Mouse (Mus musculus): ENCODE measurements around the gene Cox8b. TPM values are rescaled to one million over a fixed set of nuclear protein-coding genes. Genes with fewer than 3 reads are reported as not detected.
"Not testable (repeated sequence)": the region's sequence is repeated elsewhere in the genome, so short reads cannot be mapped to it uniquely, and the experiment has no call there.

The Cox8b gene
- polyA plus RNA-seq, 1 experiment: 1.1 TPM

DNA sequence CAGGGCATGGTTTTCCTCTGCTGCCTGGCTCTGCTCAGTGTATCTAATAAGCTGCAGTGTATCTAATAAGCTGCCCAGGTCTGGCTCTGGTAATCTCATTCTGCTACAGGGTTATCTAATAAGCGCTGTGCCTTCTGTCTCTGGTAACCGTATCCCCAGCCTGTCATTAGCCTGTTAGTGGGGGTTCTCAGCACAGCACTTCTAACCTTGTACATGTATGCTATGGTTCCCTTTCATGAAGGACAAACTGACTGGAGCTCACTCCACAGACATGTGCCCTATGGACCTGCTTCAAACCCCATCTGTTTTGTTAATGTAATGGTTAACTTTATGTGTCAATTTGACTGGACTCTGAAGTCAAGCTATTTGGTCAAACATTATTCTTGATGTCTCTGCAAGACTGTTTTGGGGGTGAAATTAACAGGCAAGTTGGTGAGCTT lies 5.4 kb upstream of the Cox8b start:
- no peaks in the 10 kb centered on the region for H3K36me3 ChIP-seq (ENCODE audit: control insufficient read depth, insufficient read depth, low read length)
- peaks cover 2% of the 10 kb centered on the region; the same call in 1 of the 2 replicates for H3K4me1 ChIP-seq (ENCODE audit: control insufficient read depth, insufficient read depth, insufficient read length, low read length)
- no peak overlapping the region for H3K27ac ChIP-seq (ENCODE audit: insufficient read depth, low read depth, low read length)
- TF ChIP-seq POLR2A (IDR thresholded peaks at IDR 0.05; ENCODE audit: low read depth, low read length): no peak
- TF ChIP-seq CTCF (IDR thresholded peaks at IDR 0.05; ENCODE audit: extremely low read depth, insufficient read length, insufficient replicate concordance, low read depth, low read length): no peak
- 81% methylated on average over 2 of the region's 2 CpGs for WGBS
- no peak overlapping the region for H3K4me3 ChIP-seq (ENCODE audit: low read depth, low read length)
- H3K27me3 ChIP-seq (ENCODE audit: control insufficient read depth, insufficient read depth, low read length): no peaks in the 10 kb centered on the region

DNA sequence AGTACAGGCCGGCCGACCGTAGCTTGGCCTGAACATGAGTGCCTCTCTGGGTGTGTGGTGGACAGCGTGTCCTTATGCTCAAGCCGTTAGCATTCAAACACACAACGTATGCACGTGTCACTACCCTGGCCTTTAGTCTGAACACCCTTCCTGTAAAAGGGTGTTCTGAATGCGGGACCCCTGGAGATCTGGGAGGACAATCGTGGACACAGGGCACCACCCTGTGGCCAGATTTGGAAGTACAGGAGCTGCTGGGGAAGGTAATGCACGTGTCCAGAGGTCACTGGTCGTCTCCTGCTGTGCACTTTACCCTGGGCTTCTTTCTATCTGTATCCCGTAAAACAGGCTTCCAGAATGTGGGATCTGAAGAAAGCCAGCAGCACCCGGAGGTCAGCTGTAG lies 3.0 kb upstream of the Cox8b start:
- peaks cover 6% of the 10 kb centered on the region for H3K36me3 ChIP-seq (ENCODE audit: control insufficient read depth, insufficient read depth, low read length)
- no peak overlapping the region for H3K4me3 ChIP-seq (ENCODE audit: low read depth, low read length)
- H3K4me1 ChIP-seq (ENCODE audit: control insufficient read depth, insufficient read depth, insufficient read length, low read length): no peaks in the 10 kb centered on the region
- no peaks in the 10 kb centered on the region for H3K27me3 ChIP-seq (ENCODE audit: control insufficient read depth, insufficient read depth, low read length)
- H3K27ac ChIP-seq (ENCODE audit: insufficient read depth, low read depth, low read length): no peak overlapping the region
- WGBS: 26% methylated on average over 13 of the region's 13 CpGs
- TF ChIP-seq POLR2A (IDR thresholded peaks at IDR 0.05; ENCODE audit: low read depth, low read length) (no peak), CTCF (IDR thresholded peaks at IDR 0.05; ENCODE audit: extremely low read depth, insufficient read length, insufficient replicate concordance, low read depth, low read length) (peak; percentile 97; the same call in 1 of the 2 replicates)

DNA sequence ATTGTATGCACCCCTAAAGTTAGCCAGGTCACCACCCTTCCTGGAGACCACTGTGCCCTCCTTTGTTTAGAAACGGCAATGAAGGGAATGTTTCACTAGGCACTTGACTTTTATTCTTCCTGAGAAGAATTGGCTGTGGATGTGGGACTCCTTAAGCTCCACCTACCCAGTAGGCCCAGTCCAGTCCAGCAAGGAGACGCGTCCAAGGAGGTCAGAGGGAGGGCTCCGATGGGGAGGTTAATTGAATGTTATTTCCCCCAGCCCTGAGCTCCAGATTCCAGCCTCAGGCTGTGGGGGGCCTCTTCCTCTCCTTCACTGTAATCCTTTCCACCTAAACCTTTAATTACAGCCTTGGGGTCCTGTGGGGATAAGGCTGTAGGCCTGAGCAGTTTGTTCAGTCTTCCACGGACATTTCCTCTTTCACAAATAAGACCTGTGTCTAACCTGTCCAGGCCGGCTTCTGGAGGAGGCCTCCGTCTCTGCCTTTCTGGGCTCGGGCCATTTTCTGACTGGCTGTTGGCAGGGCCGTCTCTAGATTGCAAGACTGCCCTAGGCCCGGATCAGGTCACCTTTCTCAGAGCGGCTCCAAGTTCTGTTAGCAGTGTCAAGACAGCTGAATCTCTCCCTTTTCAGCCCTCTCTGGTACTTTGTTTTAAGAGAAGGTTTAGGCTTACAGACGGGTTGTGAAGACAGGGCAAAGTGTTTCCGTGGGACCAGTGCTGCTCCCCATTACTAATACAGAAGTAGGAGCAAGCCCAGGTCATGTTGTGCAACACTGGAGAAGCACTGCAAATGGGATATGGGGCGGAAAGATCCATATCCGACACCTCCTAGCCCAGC lies 2.0 kb upstream of the Cox8b start:
- WGBS: 90% methylated on average over 15 of the region's 15 CpGs
- no peak overlapping the region for H3K27ac ChIP-seq (ENCODE audit: insufficient read depth, low read depth, low read length)
- TF ChIP-seq CTCF (IDR thresholded peaks at IDR 0.05; ENCODE audit: extremely low read depth, insufficient read length, insufficient replicate concordance, low read depth, low read length): no peak
- no peak for TF ChIP-seq POLR2A (IDR thresholded peaks at IDR 0.05; ENCODE audit: low read depth, low read length)
- H3K36me3 ChIP-seq (ENCODE audit: control insufficient read depth, insufficient read depth, low read length): peaks cover 14% of the 10 kb centered on the region
- H3K4me1 ChIP-seq (ENCODE audit: control insufficient read depth, insufficient read depth, insufficient read length, low read length): no peaks in the 10 kb centered on the region
- no peaks in the 10 kb centered on the region for H3K27me3 ChIP-seq (ENCODE audit: control insufficient read depth, insufficient read depth, low read length)
- no peak overlapping the region for H3K4me3 ChIP-seq (ENCODE audit: low read depth, low read length)

DNA sequence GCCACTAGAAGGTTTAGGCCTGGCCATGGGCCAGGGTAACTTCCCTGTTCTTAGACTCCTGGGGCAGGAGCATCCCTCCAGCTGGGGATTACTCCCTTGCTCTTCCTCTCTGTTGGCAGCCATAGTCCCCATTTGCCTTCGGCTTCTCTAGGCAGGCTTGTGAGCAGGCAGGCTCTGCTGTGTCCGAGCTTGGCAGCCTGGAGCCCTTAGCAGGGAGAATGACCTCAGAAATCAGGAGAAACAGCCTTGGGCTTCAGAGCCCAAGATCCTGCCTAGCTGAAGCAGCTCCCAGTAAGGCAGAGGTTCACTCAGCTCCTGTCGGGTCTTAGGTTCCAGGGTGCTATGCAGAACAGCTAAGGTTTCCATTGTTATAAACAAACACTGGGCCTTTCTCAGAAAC lies 1.1 kb downstream of the Cox8b start:
- H3K27me3 ChIP-seq (ENCODE audit: control insufficient read depth, insufficient read depth, low read length): no peaks in the 10 kb centered on the region

DNA sequence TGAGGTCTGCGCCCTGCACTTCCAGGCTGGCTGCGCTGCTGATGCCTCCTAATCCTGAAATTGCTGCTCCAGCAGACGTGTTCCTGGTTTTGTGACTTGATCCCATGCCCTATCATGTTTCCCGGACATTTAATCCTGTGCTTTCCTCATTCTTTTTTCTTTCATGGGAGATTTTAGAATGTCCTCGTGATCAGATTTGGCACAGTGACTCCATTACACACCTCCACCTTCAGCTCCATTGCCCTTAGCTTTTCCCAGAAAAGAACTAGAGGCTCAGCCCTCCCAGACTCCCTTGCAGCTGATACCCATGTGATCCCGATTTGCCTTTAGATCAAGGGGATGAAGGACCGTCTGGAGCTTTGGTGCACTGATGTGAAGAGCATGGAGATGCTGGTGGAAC lies 2.4 kb downstream of the Cox8b start:
- no peaks in the 10 kb centered on the region for H3K4me1 ChIP-seq (ENCODE audit: control insufficient read depth, insufficient read depth, insufficient read length, low read length)
- TF ChIP-seq CTCF (IDR thresholded peaks at IDR 0.05; ENCODE audit: extremely low read depth, insufficient read length, insufficient replicate concordance, low read depth, low read length) (no peak), POLR2A (IDR thresholded peaks at IDR 0.05; ENCODE audit: low read depth, low read length) (no peak)
- peaks cover 37% of the 10 kb centered on the region for H3K36me3 ChIP-seq (ENCODE audit: control insufficient read depth, insufficient read depth, low read length)
- 90% methylated on average over 7 of the region's 7 CpGs for WGBS
- no peak overlapping the region for H3K4me3 ChIP-seq (ENCODE audit: low read depth, low read length)
- no peak overlapping the region for H3K27ac ChIP-seq (ENCODE audit: insufficient read depth, low read depth, low read length)
- H3K27me3 ChIP-seq (ENCODE audit: control insufficient read depth, insufficient read depth, low read length): no peaks in the 10 kb centered on the region

More for the DNA sequence above, 1.1 kb downstream of the Cox8b start:
- peaks cover 32% of the 10 kb centered on the region for H3K36me3 ChIP-seq (ENCODE audit: control insufficient read depth, insufficient read depth, low read length)
- no peak overlapping the region for H3K4me3 ChIP-seq (ENCODE audit: low read depth, low read length)
- no peaks in the 10 kb centered on the region for H3K4me1 ChIP-seq (ENCODE audit: control insufficient read depth, insufficient read depth, insufficient read length, low read length)
- 83% methylated on average over 3 of the region's 3 CpGs for WGBS
- TF ChIP-seq POLR2A (IDR thresholded peaks at IDR 0.05; ENCODE audit: low read depth, low read length): no peak
- TF ChIP-seq CTCF (IDR thresholded peaks at IDR 0.05; ENCODE audit: extremely low read depth, insufficient read length, insufficient replicate concordance, low read depth, low read length): no peak
- no peak overlapping the region for H3K27ac ChIP-seq (ENCODE audit: insufficient read depth, low read depth, low read length)

DNA sequence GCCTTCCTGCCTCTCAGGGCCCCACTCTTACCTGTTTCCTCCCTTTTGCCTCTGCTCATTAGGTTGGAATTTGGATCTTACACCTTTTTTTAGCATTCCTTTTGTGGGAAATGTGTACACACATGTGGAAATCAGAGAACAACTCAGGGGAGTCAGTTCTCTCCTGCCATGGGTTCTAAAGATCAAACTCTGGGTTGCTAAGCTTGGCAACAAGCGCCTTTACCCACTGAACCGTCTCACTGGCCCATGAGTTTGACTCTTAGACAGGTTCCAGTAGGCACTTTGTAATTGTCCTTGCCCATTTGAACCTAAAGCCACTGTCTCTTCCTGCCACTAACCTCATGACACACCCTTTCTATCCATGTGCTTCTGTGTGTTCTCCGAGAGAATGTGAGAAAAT lies 5.6 kb downstream of the Cox8b start:
- no peaks in the 10 kb centered on the region for H3K27me3 ChIP-seq (ENCODE audit: control insufficient read depth, insufficient read depth, low read length)
- H3K4me1 ChIP-seq (ENCODE audit: control insufficient read depth, insufficient read depth, insufficient read length, low read length): no peaks in the 10 kb centered on the region
- no peak overlapping the region for H3K4me3 ChIP-seq (ENCODE audit: low read depth, low read length)
- no peak overlapping the region for H3K27ac ChIP-seq (ENCODE audit: insufficient read depth, low read depth, low read length)
- WGBS: 85% methylated on average over 3 of the region's 3 CpGs
- TF ChIP-seq CTCF (IDR thresholded peaks at IDR 0.05; ENCODE audit: extremely low read depth, insufficient read length, insufficient replicate concordance, low read depth, low read length): no peak
- no peak for TF ChIP-seq POLR2A (IDR thresholded peaks at IDR 0.05; ENCODE audit: low read depth, low read length)
- peaks cover 56% of the 10 kb centered on the region for H3K36me3 ChIP-seq (ENCODE audit: control insufficient read depth, insufficient read depth, low read length)

DNA sequence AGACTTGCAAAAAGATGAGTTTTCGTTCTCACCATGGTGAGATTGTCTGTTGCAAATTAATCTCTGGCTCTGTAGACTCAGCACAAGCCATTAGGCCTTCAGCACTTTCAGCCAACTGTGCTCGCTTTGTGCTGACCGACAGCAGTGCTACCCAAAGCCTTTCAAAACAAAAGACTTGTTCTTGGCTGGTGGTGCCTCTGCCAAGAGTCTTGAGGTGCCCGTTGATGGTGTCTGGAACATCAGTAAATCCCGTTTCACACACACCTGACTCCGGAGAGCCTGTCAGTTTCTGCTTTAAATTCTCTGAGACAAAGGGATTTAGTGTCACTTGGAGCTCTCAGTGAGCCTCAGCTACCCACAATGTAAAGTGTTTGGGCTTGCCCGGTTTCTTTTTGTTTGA lies 6.2 kb downstream of the Cox8b start:
- Histone ChIP-seq H3K27ac (ENCODE audit: insufficient read depth, low read depth, low read length) (no peak overlapping the region), H3K27me3 (ENCODE audit: control insufficient read depth, insufficient read depth, low read length) (no peaks in the 10 kb centered on the region), H3K4me3 (ENCODE audit: low read depth, low read length) (no peak overlapping the region), H3K36me3 (ENCODE audit: control insufficient read depth, insufficient read depth, low read length) (peaks cover 61% of the 10 kb centered on the region), H3K4me1 (ENCODE audit: control insufficient read depth, insufficient read depth, insufficient read length, low read length) (no peaks in the 10 kb centered on the region)
- TF ChIP-seq CTCF (IDR thresholded peaks at IDR 0.05; ENCODE audit: extremely low read depth, insufficient read length, insufficient replicate concordance, low read depth, low read length) (no peak), POLR2A (IDR thresholded peaks at IDR 0.05; ENCODE audit: low read depth, low read length) (no peak)
- 94% methylated on average over 7 of the region's 7 CpGs for WGBS

DNA sequence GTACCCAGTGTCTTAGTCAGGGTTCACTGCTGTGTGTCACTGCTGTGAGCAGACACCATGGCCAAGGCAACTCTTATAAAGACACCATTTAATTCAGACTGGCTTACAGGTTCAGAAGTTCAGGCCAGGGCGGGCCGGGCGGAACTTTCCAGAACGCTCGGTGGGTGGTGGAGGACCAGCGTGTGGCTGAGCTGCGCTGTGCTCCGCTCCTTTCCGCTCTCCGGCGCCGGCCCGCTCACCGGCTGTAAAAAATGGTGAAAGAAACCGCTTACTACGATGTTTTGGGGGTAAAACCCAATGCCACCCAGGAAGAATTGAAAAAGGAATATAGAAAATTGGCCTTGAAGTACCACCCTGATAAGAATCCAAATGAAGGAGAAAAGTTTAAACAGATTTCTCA lies 9.6 kb downstream of the Cox8b start:
- not testable (repeated sequence) for H3K4me1 ChIP-seq (ENCODE audit: control insufficient read depth, insufficient read depth, insufficient read length, low read length); H3K27ac ChIP-seq (ENCODE audit: insufficient read depth, low read depth, low read length); H3K27me3 ChIP-seq (ENCODE audit: control insufficient read depth, insufficient read depth, low read length); H3K4me3 ChIP-seq (ENCODE audit: low read depth, low read length)
- WGBS: 95% methylated on average over 16 of the region's 16 CpGs
- peaks cover 64% of the 10 kb centered on the region for H3K36me3 ChIP-seq (ENCODE audit: control insufficient read depth, insufficient read depth, low read length)
